Mouse (Mus musculus) bone marrow macrophage, adult 2 months (primary cell): ENCODE results near the gene Cnksr1. TPM values are rescaled to one million over a fixed set of nuclear protein-coding genes. Genes with fewer than 3 reads are reported as not detected.

ENCODE experiments used
- H3K27ac ChIP-seq: 2 replicates; pipeline ENCODE4 v1.5.1; 2012; ENCODE audit warnings: low read depth, low read length; ENCODE audit not compliant: insufficient read depth
- H3K4me1 ChIP-seq: 2 replicates; pipeline ENCODE4 v1.6.1; 2012; ENCODE audit warnings: low read length; ENCODE audit not compliant: control insufficient read depth, insufficient read depth
- H3K4me3 ChIP-seq: 2 replicates; pipeline ENCODE4 v1.5.1; 2012; ENCODE audit warnings: mild to moderate bottlenecking, low read length, moderate library complexity; ENCODE audit not compliant: insufficient read depth
- CTCF ChIP-seq: IDR thresholded peaks from 2 replicates; pipeline ENCODE4 v1.5.1; 2012; ENCODE audit warnings: low read depth, mild to moderate bottlenecking, low read length, moderate library complexity
- POLR2A ChIP-seq: IDR thresholded peaks from 2 replicates; pipeline ENCODE4 v1.6.1; 2012; ENCODE audit warnings: mild to moderate bottlenecking, low read depth, low read length, borderline replicate concordance
- polyA plus RNA-seq: library from polyadenylated mRNA; stranded (reverse); fragments of >200 nt; gene quantifications from 2 replicates; pipeline ENCODE4 v1.2.4, GENCODE M21; 2012; ENCODE audit not compliant: missing spikeins, insufficient read depth, insufficient read length

Gene Cnksr1
- polyA plus RNA-seq, 1 experiment: not detected

- no peaks in the 10 kb centered on the region for H3K4me1 ChIP-seq
- TF ChIP-seq POLR2A: no peak
- TF ChIP-seq CTCF: no peak
- H3K27ac ChIP-seq: no peak overlapping the region
- H3K4me3 ChIP-seq: no peak overlapping the region
Observed at GRCm38 (mm10) chr4:134252911-134253721, 14.9 kb upstream of the Cnksr1 start.

- no peak overlapping the region for H3K27ac ChIP-seq
- no peaks in the 10 kb centered on the region for H3K4me1 ChIP-seq
- no peak overlapping the region for H3K4me3 ChIP-seq
- no peak for TF ChIP-seq POLR2A
- TF ChIP-seq CTCF: no peak
Observed at GRCm38 (mm10) chr4:134252131-134252910, 14.1 kb upstream of the Cnksr1 start.

DNA sequence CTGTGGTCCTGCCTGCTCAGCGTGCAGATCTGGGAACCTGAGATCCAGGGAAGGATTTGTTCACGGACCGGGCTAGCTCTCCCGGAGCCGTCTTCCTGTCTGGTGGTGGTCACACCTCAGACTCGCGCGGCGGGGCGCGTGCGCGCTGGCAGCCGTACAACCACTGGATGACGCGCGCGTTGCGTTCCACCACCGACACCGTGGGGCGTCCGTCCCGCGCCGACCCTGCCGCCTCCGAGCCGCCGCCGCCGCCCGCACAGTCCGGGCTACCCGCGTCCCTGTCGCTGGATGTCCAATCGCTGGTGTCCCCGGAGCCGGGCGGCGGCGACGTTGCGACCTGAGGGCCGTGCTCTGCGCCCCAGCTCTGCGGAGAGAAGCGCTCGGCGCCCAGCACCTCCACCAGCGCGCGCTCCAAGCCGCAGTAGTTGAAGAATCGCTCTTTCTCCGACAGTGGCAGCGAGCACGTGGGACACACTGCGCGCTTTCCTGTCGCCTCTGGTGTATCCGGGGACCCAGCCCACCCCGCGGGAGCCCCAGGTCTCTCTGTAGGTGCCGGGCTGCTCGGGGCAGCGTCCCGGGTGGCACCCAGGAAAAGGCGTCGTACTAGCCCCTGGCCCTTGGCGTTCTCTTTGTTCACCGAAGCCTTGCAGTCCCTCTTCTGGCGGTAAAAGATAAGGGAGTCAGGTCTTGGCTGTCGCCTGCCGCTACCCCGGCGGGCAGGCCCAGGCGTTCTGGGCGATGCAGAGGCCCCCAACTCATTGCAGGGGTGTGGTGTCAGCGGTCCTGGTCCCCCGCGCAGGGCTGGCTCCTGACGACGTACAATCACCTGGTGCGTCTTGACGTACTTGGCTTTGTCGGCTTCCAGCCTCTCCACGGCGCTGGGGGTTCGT is 13.3 kb upstream of the Cnksr1 start:
- Histone ChIP-seq H3K27ac (no peak overlapping the region), H3K4me1 (no peaks in the 10 kb centered on the region), H3K4me3 (peak overlapping the region; percentile 36)
- TF ChIP-seq CTCF (no peak), POLR2A (no peak)

- H3K4me1 ChIP-seq: 0 out of 2 replicates have a peak, but pooled peaks cover under 1% of the 10 kb centered on the region
Observed at GRCm38 (mm10) chr4:134250930-134251240, 12.7 kb upstream of the Cnksr1 start.

DNA sequence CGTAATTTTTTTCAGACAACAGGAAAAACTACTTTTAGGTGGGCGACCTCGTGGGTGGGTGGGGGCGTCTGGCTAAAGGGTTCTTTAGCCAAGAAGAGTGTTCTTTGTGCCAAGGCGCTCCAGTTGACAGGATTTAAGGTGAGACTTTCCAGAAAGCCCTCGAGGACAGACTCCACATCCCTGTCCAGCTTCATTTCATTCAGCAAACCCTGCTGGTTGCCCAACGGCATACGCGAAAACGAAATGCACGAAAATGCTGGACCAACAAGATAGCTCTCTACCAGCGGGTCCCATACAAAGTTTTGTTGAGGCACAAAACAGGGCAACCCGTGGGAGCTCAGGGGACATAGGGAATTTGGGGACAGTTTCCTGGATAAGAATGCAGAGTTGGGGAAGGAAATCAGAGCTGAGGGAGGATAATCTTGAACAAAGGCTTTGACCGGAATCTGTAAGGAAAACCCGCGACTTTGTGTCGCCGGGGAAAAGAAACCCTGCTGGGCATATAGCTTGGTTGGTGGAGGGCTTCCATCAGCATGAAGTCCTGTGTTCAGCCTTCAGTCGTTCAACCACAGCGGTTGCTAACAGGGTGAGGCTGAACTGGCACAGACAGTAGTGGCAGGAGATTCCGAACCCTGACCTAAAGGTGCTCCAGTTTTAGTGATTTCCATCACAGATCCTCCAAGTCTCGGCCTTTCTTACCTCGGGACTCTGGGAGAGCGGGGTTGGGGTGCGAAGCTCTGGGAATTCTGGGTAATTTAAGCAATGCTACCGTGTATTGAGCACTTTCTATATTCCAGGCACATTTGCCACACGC is 12.1 kb upstream of the Cnksr1 start:
- TF ChIP-seq POLR2A (no peak), CTCF (no peak)
- H3K4me1 ChIP-seq: 0 out of 2 replicates have a peak, but pooled peaks cover 3% of the 10 kb centered on the region
- H3K4me3 ChIP-seq: no peak overlapping the region
- no peak overlapping the region for H3K27ac ChIP-seq

More at GRCm38 (mm10) chr4:134250930-134251240, 12.7 kb upstream of the Cnksr1 start:
- TF ChIP-seq POLR2A (no peak), CTCF (no peak)
- peak overlapping the region; percentile 36 for H3K4me3 ChIP-seq
- H3K27ac ChIP-seq: no peak overlapping the region

GRCm38 (mm10) chr4:134249651-134250050 is 11.5 kb upstream of the Cnksr1 start:
- Histone ChIP-seq H3K27ac (no peak overlapping the region), H3K4me3 (peak overlapping the region; percentile 26; the same call in 1 of the 2 replicates), H3K4me1 (peaks cover 3% of the 10 kb centered on the region; the same call in 1 of the 2 replicates)
- TF ChIP-seq CTCF (peak; percentile 64), POLR2A (no peak)

- H3K27ac ChIP-seq: no peak within 1 kb of the TSS
- H3K4me3 ChIP-seq: no peak within 1 kb of the TSS
- peaks cover 11% of the 10 kb centered on the region for H3K4me1 ChIP-seq
- TF ChIP-seq CTCF: no peak
- no peak for TF ChIP-seq POLR2A
Observed at GRCm38 (mm10) chr4:134246719-134247258, 8.6 kb upstream of the Cnksr1 start, which contains the start of gene Gm30191. TSS of gene Gm30191 (plus strand) at chr4:134246935.

- H3K4me1 ChIP-seq: peaks cover 11% of the 10 kb centered on the region
- H3K27ac ChIP-seq: no peak overlapping the region
- no peak for TF ChIP-seq POLR2A
- TF ChIP-seq CTCF: no peak
- no peak overlapping the region for H3K4me3 ChIP-seq
Observed at GRCm38 (mm10) chr4:134246256-134246655, 8.1 kb upstream of the Cnksr1 start.
